Mouse (Mus musculus) hindbrain, embryonic 12.5 days (tissue): ENCODE results near the gene Plekha4. TPM values are rescaled to one million over a fixed set of nuclear protein-coding genes. Genes with fewer than 3 reads are reported as not detected.

Experiments
- ATAC-seq: fragments of 200-750 bp; cut with Nextera tagmentation; 2 replicates; pipeline ENCODE4 v1.8.0; 2017; ENCODE audit warnings: moderate TSS enrichment; ENCODE audit not compliant: low FRiP score
- H3K27ac ChIP-seq: fragments of 300-500 bp; sonication (generic); 2 replicates; pipeline ENCODE4 v1.5.1; 2016; ENCODE audit warnings: mild to moderate bottlenecking
- H3K27me3 ChIP-seq: fragments of 300-500 bp; sonication (generic); 2 replicates; pipeline ENCODE4 v1.6.1; 2016; ENCODE audit warnings: mild to moderate bottlenecking
- H3K36me3 ChIP-seq: fragments of 300-500 bp; sonication (generic); 2 replicates; pipeline ENCODE4 v1.6.1; 2016; ENCODE audit warnings: mild to moderate bottlenecking
- H3K4me1 ChIP-seq: fragments of 300-500 bp; sonication (generic); 2 replicates; pipeline ENCODE4 v1.6.1; 2016
- H3K4me2 ChIP-seq: fragments of 300-500 bp; sonication (generic); replicated peaks from 2 replicates; pipeline ENCODE4 v1.6.1; 2016; ENCODE audit warnings: mild to moderate bottlenecking
- H3K4me3 ChIP-seq: fragments of 300-500 bp; sonication (generic); 2 replicates; pipeline ENCODE4 v1.5.1; 2016; ENCODE audit warnings: mild to moderate bottlenecking
- H3K9ac ChIP-seq: fragments of 300-500 bp; sonication (generic); 2 replicates; pipeline ENCODE4 v1.6.1; 2016; ENCODE audit warnings: mild to moderate bottlenecking, moderate library complexity
- H3K9me3 ChIP-seq: fragments of 300-500 bp; sonication (generic); replicated peaks from 2 replicates; pipeline ENCODE4 v1.6.1; 2016; ENCODE audit warnings: mild to moderate bottlenecking
- WGBS: fragments of 180-500 bp; shearing (Covaris S2); methylation state at CpG from one replicate; pipeline ENCODE4 v1.1.7; 2016; 5-methylcytosine and 5-hydroxymethylcytosine counted together
- polyA plus RNA-seq: library from polyadenylated mRNA; unstranded; fragments of >200 nt; fragmentation: Nextera tagmentation; extraction: Ambion mirVana; gene quantifications from 2 replicates; pipeline ENCODE4 v1.2.1, GENCODE M21; 2016

The Plekha4 gene
- polyA plus RNA-seq, 1 experiment from 2014 or later = 3.8 TPM

GRCm38 (mm10) chr7:45549641-45550436 lies 23.7 kb downstream of the Plekha4 start:
- no peak for ATAC-seq
- H3K4me2 ChIP-seq = no peak overlapping the region
- H3K4me3 ChIP-seq = no peak overlapping the region
- H3K36me3 ChIP-seq = no peaks in the 10 kb centered on the region
- 90% methylated on average over 16 of the region's 16 CpGs for WGBS
- no peak overlapping the region; the same call in 1 of the 2 replicates for H3K9ac ChIP-seq
- H3K27me3 ChIP-seq = no peaks in the 10 kb centered on the region
- no peaks in the 10 kb centered on the region for H3K4me1 ChIP-seq
- no peak overlapping the region for H3K27ac ChIP-seq
- no peaks in the 10 kb centered on the region for H3K9me3 ChIP-seq

- ATAC-seq = no peak
- Histone ChIP-seq H3K36me3 (no peaks in the 10 kb centered on the region), H3K4me1 (no peaks in the 10 kb centered on the region), H3K4me2 (no peak overlapping the region), H3K27ac (no peak overlapping the region), H3K4me3 (no peak overlapping the region), H3K9ac (no peak overlapping the region), H3K27me3 (no peaks in the 10 kb centered on the region), H3K9me3 (no peaks in the 10 kb centered on the region)
- WGBS = 78% methylated on average over 11 of the region's 11 CpGs
Measured at GRCm38 (mm10) chr7:45550821-45551511, 24.8 kb downstream of the Plekha4 start.

GRCm38 (mm10) chr7:45551512-45551883 lies 25.4 kb downstream of the Plekha4 start:
- WGBS = 89% methylated on average over 8 of the region's 8 CpGs
- H3K27me3 ChIP-seq = no peaks in the 10 kb centered on the region
- no peak overlapping the region for H3K9ac ChIP-seq
- no peak for ATAC-seq
- H3K4me1 ChIP-seq = no peaks in the 10 kb centered on the region
- H3K4me2 ChIP-seq = no peak overlapping the region
- H3K36me3 ChIP-seq = no peaks in the 10 kb centered on the region
- H3K4me3 ChIP-seq = no peak overlapping the region
- no peak overlapping the region for H3K27ac ChIP-seq
- no peaks in the 10 kb centered on the region for H3K9me3 ChIP-seq

- ATAC-seq = no peak
- Histone ChIP-seq H3K4me2 (no peak overlapping the region), H3K36me3 (no peaks in the 10 kb centered on the region), H3K4me1 (no peaks in the 10 kb centered on the region), H3K27ac (no peak overlapping the region), H3K27me3 (no peaks in the 10 kb centered on the region), H3K9ac (no peak overlapping the region), H3K9me3 (no peaks in the 10 kb centered on the region), H3K4me3 (no peak overlapping the region)
- WGBS = 60% methylated on average over 8 of the region's 8 CpGs
Measured at GRCm38 (mm10) chr7:45553519-45553918, 27.4 kb downstream of the Plekha4 start.

GRCm38 (mm10) chr7:45553990-45554389 lies 27.9 kb downstream of the Plekha4 start:
- Histone ChIP-seq H3K4me3 (no peak overlapping the region), H3K9me3 (no peaks in the 10 kb centered on the region), H3K36me3 (no peaks in the 10 kb centered on the region), H3K27me3 (no peaks in the 10 kb centered on the region), H3K4me2 (no peak overlapping the region), H3K4me1 (no peaks in the 10 kb centered on the region), H3K27ac (no peak overlapping the region), H3K9ac (no peak overlapping the region)
- WGBS = 93% methylated on average over 2 of the region's 2 CpGs
- ATAC-seq = no peak

- Histone ChIP-seq H3K27me3 (no peaks in the 10 kb centered on the region), H3K9me3 (no peaks in the 10 kb centered on the region), H3K4me2 (no peak within 1 kb of the TSS), H3K27ac (no peak within 1 kb of the TSS), H3K4me3 (no peak within 1 kb of the TSS), H3K4me1 (no peaks in the 10 kb centered on the region), H3K36me3 (no peaks in the 10 kb centered on the region), H3K9ac (no peak within 1 kb of the TSS)
- no peak for ATAC-seq
- 30% methylated on average over 8 of the region's 8 CpGs for WGBS
Measured at GRCm38 (mm10) chr7:45554744-45555143, 28.6 kb downstream of the Plekha4 start, which contains the start of gene Hsd17b14. Gene Hsd17b14 (plus strand): TSS chr7:45554893.

- Histone ChIP-seq H3K27me3 (0 out of 2 replicates have a peak, but pooled peaks cover 2% of the 10 kb centered on the region), H3K27ac (no peak overlapping the region), H3K36me3 (no peaks in the 10 kb centered on the region), H3K4me1 (no peaks in the 10 kb centered on the region; the same call in 1 of the 2 replicates), H3K9ac (no peak overlapping the region), H3K4me2 (no peak overlapping the region), H3K4me3 (no peak overlapping the region), H3K9me3 (no peaks in the 10 kb centered on the region)
- no peak for ATAC-seq
- WGBS = 30% methylated on average over 8 of the region's 8 CpGs
Measured at GRCm38 (mm10) chr7:45555787-45556186, 29.7 kb downstream of the Plekha4 start.

- Histone ChIP-seq H3K4me3 (no peak overlapping the region), H3K27ac (no peak overlapping the region), H3K4me2 (no peak overlapping the region), H3K9me3 (no peaks in the 10 kb centered on the region), H3K4me1 (no peaks in the 10 kb centered on the region; the same call in 1 of the 2 replicates), H3K36me3 (no peaks in the 10 kb centered on the region), H3K9ac (no peak overlapping the region), H3K27me3 (0 out of 2 replicates have a peak, but pooled peaks cover 4% of the 10 kb centered on the region)
- 69% methylated on average over 6 of the region's 6 CpGs for WGBS
- no peak for ATAC-seq
Measured at GRCm38 (mm10) chr7:45558907-45559306, 32.8 kb downstream of the Plekha4 start.

GRCm38 (mm10) chr7:45560241-45560640 lies 34.1 kb downstream of the Plekha4 start:
- Histone ChIP-seq H3K4me1 (no peaks in the 10 kb centered on the region; the same call in 1 of the 2 replicates), H3K4me2 (no peak overlapping the region), H3K27me3 (0 out of 2 replicates have a peak, but pooled peaks cover 4% of the 10 kb centered on the region), H3K4me3 (no peak overlapping the region), H3K36me3 (no peaks in the 10 kb centered on the region), H3K9me3 (no peaks in the 10 kb centered on the region), H3K27ac (no peak overlapping the region), H3K9ac (no peak overlapping the region)
- 79% methylated on average over 7 of the region's 7 CpGs for WGBS
- no peak for ATAC-seq

- Histone ChIP-seq H3K36me3 (no peaks in the 10 kb centered on the region), H3K4me2 (peak overlapping the region; percentile 4; the same call in 1 of the 2 replicates), H3K9ac (no peak overlapping the region), H3K4me1 (no peaks in the 10 kb centered on the region; the same call in 1 of the 2 replicates), H3K4me3 (no peak overlapping the region), H3K9me3 (no peaks in the 10 kb centered on the region), H3K27ac (no peak overlapping the region), H3K27me3 (0 out of 2 replicates have a peak, but pooled peaks cover 4% of the 10 kb centered on the region)
- peak; percentile 52; the same call in 1 of the 2 replicates for ATAC-seq
- WGBS = 25% methylated on average over 17 of the region's 17 CpGs
Measured at GRCm38 (mm10) chr7:45560843-45561623, 34.9 kb downstream of the Plekha4 start.

GRCm38 (mm10) chr7:45561624-45562520 lies 35.7 kb downstream of the Plekha4 start:
- ATAC-seq = peak; percentile 35; the same call in 1 of the 2 replicates
- WGBS = 52% methylated on average over 12 of the region's 12 CpGs

More at GRCm38 (mm10) chr7:45561624-45562520, 35.7 kb downstream of the Plekha4 start:
- 0 out of 2 replicates have a peak overlapping the region, but pooled peaks have one; percentile 8 for H3K9ac ChIP-seq
- H3K36me3 ChIP-seq = no peaks in the 10 kb centered on the region
- no peak overlapping the region for H3K27ac ChIP-seq
- 0 out of 2 replicates have a peak overlapping the region, but pooled peaks have one; percentile 4 for H3K4me2 ChIP-seq
- 0 out of 2 replicates have a peak, but pooled peaks cover 4% of the 10 kb centered on the region for H3K27me3 ChIP-seq
- no peaks in the 10 kb centered on the region; the same call in 1 of the 2 replicates for H3K4me1 ChIP-seq
- no peak overlapping the region for H3K4me3 ChIP-seq
- no peaks in the 10 kb centered on the region for H3K9me3 ChIP-seq
